Mouse (Mus musculus) testis, adult 2 months (tissue): Measurements from ENCODE around the gene Mycbp. TPM values are rescaled to one million over a fixed set of nuclear protein-coding genes. Genes with fewer than 3 reads are reported as not detected.
A peak's percentile ranks its signal among the peaks of the same experiment; 100 is the strongest.

ENCODE experiments used
- H3K27ac ChIP-seq: fragments of 200-500 bp; 2 replicates; pipeline ENCODE4 v1.5.1; 2012; ENCODE audit warnings: low read depth, low read length; ENCODE audit not compliant: control insufficient read depth, insufficient read depth
- H3K27me3 ChIP-seq: fragments of 200-500 bp; 2 replicates; pipeline ENCODE4 v1.6.1; 2012; ENCODE audit warnings: mild to moderate bottlenecking, low read length, moderate library complexity; ENCODE audit not compliant: control insufficient read depth, insufficient read depth
- H3K36me3 ChIP-seq: fragments of 200-500 bp; 2 replicates; pipeline ENCODE4 v1.6.1; 2012; ENCODE audit warnings: mild to moderate bottlenecking, low read length; ENCODE audit not compliant: control insufficient read depth, insufficient read depth
- H3K4me1 ChIP-seq: fragments of 200-500 bp; 2 replicates; pipeline ENCODE4 v1.6.1; 2012; ENCODE audit warnings: low read length; ENCODE audit not compliant: control insufficient read depth, insufficient read depth
- H3K4me3 ChIP-seq: fragments of 200-500 bp; 2 replicates; pipeline ENCODE4 v1.5.1; 2012; ENCODE audit warnings: low read depth, mild to moderate bottlenecking, low read length, moderate library complexity, mixed read lengths; ENCODE audit not compliant: control insufficient read depth
- CTCF ChIP-seq: fragments of 200-500 bp; IDR thresholded peaks from 2 replicates; pipeline ENCODE4 v1.5.1; 2012; ENCODE audit warnings: low read depth, mild to moderate bottlenecking, inconsistent platforms, low read length, moderate library complexity; ENCODE audit not compliant: control insufficient read depth, insufficient read depth, insufficient replicate concordance
- POLR2A ChIP-seq: fragments of 200-500 bp; IDR thresholded peaks from 2 replicates; pipeline ENCODE4 v1.6.1; 2012; ENCODE audit warnings: low read depth, mild to moderate bottlenecking, inconsistent platforms, low read length, moderate library complexity; ENCODE audit not compliant: control insufficient read depth
- polyA plus RNA-seq: library from polyadenylated mRNA; depleted of rRNA; stranded (reverse); fragments of >200 nt; gene quantifications from 2 replicates; pipeline ENCODE4 v1.2.3, GENCODE M21; 2012; rRNA removed

The Mycbp gene
- polyA plus RNA-seq, result 49.1 and 53.2 TPM in 2 replicates

DNA sequence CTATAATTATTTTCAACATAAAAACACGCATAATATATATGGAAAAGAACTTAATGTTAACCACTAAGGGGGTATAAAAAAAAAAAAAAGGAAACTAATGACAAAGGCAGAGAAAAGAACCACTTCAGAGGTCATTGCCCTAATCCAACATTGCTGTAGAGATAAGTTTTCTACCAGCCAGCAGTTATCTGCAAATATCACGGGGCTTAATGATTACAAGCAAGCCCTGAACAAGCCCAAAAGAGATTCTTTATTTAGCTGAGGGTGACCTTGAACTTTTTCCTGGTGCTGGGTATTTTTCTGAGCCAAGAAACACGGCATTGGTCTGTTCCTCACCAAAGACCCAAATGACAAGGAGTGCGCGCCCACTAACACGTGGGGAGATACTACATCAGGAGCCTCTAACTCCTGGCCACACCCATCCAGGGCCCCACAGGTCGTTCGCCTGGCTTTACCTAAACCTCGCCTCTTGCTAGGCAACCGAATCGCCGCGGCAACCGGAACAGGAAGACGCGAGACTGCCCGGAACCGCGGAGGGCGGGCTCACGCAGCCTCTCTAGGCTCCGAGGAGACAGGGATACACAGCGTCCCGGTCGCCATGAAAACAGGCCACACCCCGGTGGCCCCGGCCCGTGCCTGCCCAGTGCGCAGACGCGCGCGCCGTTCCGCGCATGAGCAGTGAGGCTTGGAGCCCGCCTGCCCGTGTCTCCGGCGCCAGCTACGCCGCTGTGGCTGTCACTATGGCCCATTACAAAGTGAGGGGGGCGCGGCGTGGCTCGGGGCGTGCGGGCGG is at the start of gene Mycbp:
Gene Mycbp (plus strand): TSS at position 500 of the 793 bp plus-strand sequence.
- Histone ChIP-seq H3K27ac (peak within 1 kb of the TSS; percentile 93), H3K4me1 (no peaks in the 10 kb centered on the region), H3K27me3 (no peaks in the 10 kb centered on the region), H3K4me3 (peak within 1 kb of the TSS; percentile 94), H3K36me3 (no peaks in the 10 kb centered on the region)
- TF ChIP-seq POLR2A (peak; percentile 79), CTCF (no peak)

DNA sequence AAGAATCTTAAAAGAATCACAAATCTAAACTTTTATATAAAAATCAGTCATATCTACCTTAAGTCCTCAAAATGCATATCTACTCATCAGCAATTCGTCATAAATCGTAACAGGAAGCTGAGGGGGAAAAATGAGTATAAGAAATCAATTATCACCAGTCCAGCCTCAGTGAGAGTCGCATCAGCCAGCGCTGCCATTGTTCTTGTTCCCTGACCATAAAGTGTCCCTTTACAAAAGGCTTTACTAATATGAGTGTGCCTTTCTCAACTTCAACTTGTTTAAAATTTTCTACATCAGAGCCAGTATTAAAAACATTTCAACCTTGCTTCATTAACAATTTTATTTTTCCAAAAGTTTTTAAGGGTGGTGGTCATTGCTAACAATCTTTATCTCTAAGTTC is 47.7 kb upstream of the Mycbp start:
- H3K4me1 ChIP-seq, result no peaks in the 10 kb centered on the region; the same call in 1 of the 2 replicates
- no peak overlapping the region for H3K27ac ChIP-seq
- no peak for TF ChIP-seq CTCF
- TF ChIP-seq POLR2A, result no peak
- H3K36me3 ChIP-seq, result no peaks in the 10 kb centered on the region
- H3K27me3 ChIP-seq, result no peaks in the 10 kb centered on the region
- H3K4me3 ChIP-seq, result peak overlapping the region; percentile 84

DNA sequence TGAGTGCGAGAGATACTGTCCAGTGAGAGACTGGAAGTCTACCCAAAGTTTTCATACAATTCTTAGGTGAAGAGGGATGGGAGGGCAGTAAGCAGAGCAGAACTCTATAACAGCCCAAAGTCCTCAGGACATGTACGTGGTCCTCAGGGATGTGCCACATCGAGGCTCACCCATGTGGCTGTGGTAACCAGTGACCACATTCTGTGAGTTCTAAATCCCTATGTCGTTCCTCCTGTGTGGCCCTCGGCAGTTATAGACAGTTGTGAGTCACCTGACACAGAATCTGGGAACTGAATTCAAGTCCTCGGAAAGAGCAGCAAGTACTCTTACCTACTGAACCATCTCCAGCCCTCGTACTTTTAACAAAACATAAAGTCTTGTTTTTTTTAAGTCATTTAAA is 46.5 kb upstream of the Mycbp start:
- no peaks in the 10 kb centered on the region for H3K36me3 ChIP-seq
- peak overlapping the region; percentile 84 for H3K4me3 ChIP-seq
- H3K4me1 ChIP-seq, result no peaks in the 10 kb centered on the region; the same call in 1 of the 2 replicates
- no peaks in the 10 kb centered on the region for H3K27me3 ChIP-seq
- H3K27ac ChIP-seq, result peak overlapping the region; percentile 37
- peak; percentile 58; the same call in 1 of the 2 replicates for TF ChIP-seq POLR2A
- no peak for TF ChIP-seq CTCF

DNA sequence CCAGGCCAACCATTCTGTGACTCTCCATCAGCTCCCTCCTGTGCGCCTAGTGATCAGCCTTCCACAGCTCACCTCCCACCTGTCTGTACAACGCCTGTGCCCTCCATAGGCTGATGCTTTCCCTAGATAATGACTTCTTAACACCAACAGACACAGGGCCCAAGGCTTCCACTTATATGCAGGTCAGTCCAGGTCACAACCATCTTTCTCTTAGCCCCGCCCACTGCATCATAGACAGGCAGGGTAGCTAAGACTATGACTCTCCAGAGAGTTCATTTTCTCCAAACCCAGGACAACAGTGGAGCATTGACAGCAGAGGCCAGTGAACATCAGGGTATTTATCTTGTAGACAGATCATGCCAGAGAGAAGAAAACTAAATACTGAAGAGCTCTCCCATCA is 45.3 kb upstream of the Mycbp start, which contains the start of gene 4933427I04Rik:
Gene 4933427I04Rik (plus strand): TSS at position 301 of the 400 bp plus-strand sequence.
- peak within 1 kb of the TSS; percentile 68 for H3K27ac ChIP-seq
- H3K4me3 ChIP-seq, result peak within 1 kb of the TSS; percentile 88
- H3K27me3 ChIP-seq, result no peaks in the 10 kb centered on the region
- no peak for TF ChIP-seq CTCF
- H3K36me3 ChIP-seq, result no peaks in the 10 kb centered on the region
- no peaks in the 10 kb centered on the region; the same call in 1 of the 2 replicates for H3K4me1 ChIP-seq

DNA sequence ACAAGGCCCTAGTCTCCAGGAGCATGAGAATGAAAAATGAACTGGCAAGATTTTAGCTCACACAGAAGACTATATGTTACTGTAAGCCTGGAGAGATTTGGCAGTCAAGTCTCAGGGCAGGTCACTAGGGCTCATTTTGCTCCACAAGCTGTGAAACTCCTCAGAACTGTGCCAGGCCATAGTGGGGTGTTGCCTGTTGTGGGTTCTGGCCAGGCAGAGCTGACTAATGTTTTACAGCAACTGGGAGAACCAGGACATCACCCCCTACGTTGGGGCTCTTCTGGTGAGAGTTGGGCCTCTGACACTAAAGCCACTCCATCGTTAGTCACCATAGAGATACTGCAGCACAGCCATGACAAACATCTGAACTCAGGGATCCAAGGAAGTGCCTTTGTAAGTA is 44.8 kb upstream of the Mycbp start:
- Histone ChIP-seq H3K36me3 (no peaks in the 10 kb centered on the region), H3K27me3 (no peaks in the 10 kb centered on the region), H3K4me3 (peak overlapping the region; percentile 88), H3K4me1 (no peaks in the 10 kb centered on the region), H3K27ac (peak overlapping the region; percentile 68; the same call in 1 of the 2 replicates)
- no peak for TF ChIP-seq CTCF
- TF ChIP-seq POLR2A, result no peak

DNA sequence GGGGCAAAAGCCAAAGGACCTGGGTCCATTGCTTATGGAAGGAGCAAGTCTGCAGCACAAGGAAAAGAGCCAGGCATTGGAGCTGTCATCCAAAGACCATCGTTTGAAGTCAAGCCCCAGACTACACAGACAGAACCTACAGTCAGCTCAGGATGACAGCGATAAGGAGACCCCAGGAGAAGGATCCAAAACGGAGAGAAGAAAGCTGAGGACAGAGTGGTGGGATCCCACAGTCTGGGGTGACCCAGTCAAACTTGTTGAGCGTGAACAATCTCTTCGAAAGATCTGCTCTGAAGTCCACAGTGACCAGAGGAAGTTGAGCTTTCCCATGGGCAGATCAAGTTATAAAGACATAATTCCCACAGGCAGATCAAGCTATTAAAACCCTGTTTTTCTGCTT is 44.0 kb upstream of the Mycbp start:
- Histone ChIP-seq H3K27me3 (no peaks in the 10 kb centered on the region), H3K36me3 (no peaks in the 10 kb centered on the region), H3K4me3 (peak overlapping the region; percentile 88), H3K27ac (peak overlapping the region; percentile 42; the same call in 1 of the 2 replicates), H3K4me1 (no peaks in the 10 kb centered on the region)
- TF ChIP-seq POLR2A, result no peak
- no peak for TF ChIP-seq CTCF

DNA sequence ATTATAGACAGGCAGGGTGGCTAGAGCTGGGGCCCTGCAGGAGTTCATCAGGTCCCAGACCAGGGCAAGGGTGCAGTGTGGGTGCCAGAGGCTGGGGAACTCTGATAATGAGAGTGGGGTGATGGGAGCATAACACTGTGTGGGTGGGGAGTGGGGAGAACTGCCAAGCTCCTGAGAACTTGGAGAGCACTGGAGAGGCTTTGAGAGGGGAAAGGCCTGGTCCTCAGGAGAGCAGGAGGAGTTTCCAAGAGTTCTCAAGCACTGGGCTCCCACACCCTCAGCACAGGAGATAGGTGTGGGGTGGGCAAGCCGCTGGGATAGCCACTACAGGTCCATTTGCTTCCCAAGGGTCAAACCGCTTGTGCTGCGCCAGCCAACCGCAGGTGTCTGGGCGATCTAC is 10.9 kb upstream of the Mycbp start:
- H3K27ac ChIP-seq, result no peak overlapping the region

More for the DNA sequence above, 10.9 kb upstream of the Mycbp start:
- Histone ChIP-seq H3K4me3 (peak overlapping the region; percentile 20), H3K4me1 (peaks cover 11% of the 10 kb centered on the region), H3K27me3 (no peaks in the 10 kb centered on the region), H3K36me3 (no peaks in the 10 kb centered on the region)
- TF ChIP-seq CTCF, result no peak
- no peak for TF ChIP-seq POLR2A
